18 mouse cellular contexts compared by ENCODE assay signal in the genomic region with DNA sequence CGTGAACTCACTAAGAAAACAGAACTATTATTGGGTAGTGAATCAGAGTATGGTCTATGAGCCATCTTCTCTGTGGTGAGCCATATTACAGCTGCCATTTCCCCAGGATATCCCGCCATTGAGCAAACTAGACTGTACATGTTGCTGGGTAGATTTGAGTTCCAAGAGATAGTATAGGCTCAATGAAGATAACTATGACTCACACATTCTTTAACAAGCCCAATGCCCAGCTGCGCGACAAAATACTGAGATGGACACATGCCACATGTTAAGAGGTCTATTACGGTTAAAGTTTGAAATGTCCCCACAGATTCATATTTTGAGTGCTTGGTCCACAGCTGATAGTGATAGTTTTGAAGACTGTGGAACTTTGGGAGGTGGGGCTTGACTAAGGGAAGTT.
"Had no signal": no experiment of that assay in that cellular context is flagged by ENCODE, and none has a peak within 500 bp of the region (broad histone marks: within the 10 kb centered on the region; RNA-seq: fewer than 3 reads in every experiment).

No protein-coding gene starts in this region.

- DNase-seq: lung, adult 2 months; lung, postnatal 14 days; lung, postnatal 36 days; retina, postnatal 1 day; right cerebral cortex, adult 18-20 months; right cerebral cortex, postnatal 25 days; right cerebral cortex, postnatal 4 days; spleen, adult 18-20 months; thymus, adult 18-20 months; thymus, postnatal 14 days; thymus, postnatal 36 days had no signal

- H3K4me3 ChIP-seq: lung, embryonic 15.5 days; megakaryocyte, embryonic 14.5 days; midbrain, embryonic 13.5 days; midbrain, embryonic 15.5 days; neural tube, embryonic 13.5 days; neural tube, embryonic 15.5 days had no signal

- H3K4me2 ChIP-seq: lung, embryonic 15.5 days; midbrain, embryonic 11.5 days; midbrain, embryonic 13.5 days; midbrain, embryonic 15.5 days; neural tube, embryonic 13.5 days; neural tube, embryonic 15.5 days had no signal

- H3K27me3 ChIP-seq: lung, embryonic 15.5 days; megakaryocyte, embryonic 14.5 days; midbrain, embryonic 13.5 days; midbrain, embryonic 15.5 days; neural tube, embryonic 13.5 days; neural tube, embryonic 15.5 days had no signal

- H3K36me3 ChIP-seq: lung, embryonic 15.5 days; midbrain, embryonic 13.5 days; midbrain, embryonic 15.5 days; neural tube, embryonic 13.5 days; neural tube, embryonic 15.5 days had no signal
